Mouse (Mus musculus) testis, postnatal 14 days (tissue): ENCODE results near the gene Gm5728.
"Not testable (repeated sequence)": the region's sequence is repeated elsewhere in the genome, so short reads cannot be mapped to it uniquely, and the experiment has no call there.

Experiments used
- DNase-seq: peaks from one replicate; pipeline ENCODE4 v3.0.0; 2021; ENCODE audit warnings: low spot score

Gm5728 gene

GRCm38 (mm10) chr7:20375310-20375709 is at the start of gene Gm5728:
Gm5728 (minus strand) TSS chr7:20375410.
- not testable (repeated sequence) for DNase-seq

DNA sequence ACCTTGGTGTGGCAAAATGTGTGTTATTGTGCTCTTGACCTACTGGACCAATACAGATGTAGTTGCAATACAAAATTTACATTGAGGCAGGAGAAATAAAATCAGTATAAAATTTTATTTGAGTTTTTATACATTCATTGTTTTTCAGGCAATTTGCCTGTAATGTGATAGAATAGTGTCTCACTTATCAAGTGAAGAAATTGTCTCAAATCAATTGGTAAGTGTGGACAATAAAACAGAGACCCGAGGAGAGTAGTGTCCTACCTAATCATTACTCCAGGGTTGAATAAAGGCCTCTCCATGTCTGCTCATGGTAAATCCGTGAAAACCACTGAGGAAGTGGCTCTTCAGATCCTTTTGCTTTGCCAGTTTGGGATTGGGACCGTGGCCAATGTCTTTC is 42.4 kb upstream of the Gm5728 start, which contains the start of gene Vmn1r100:
TSS of gene Vmn1r100 (plus strand) at position 301 of the 400 bp plus-strand sequence.
- DNase-seq, result not testable (repeated sequence)

DNA sequence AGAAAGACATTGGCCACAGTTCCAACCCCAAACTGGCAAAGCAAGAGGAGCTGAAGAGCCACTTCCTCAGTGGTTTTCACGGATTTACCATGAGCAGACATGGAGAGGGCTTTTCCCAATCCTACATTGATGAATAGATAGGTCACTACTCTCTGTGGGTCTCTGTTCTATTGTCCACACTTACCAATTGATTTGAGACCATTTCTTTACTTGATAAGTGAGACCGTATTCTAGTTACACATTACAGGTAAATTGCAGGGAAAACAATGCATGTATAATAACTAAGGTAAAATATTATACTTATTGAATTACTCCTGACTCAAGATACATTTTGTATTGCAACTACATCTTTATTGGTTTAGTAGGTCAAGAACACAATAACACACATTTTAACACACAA is 41.2 kb downstream of the Gm5728 start, which contains the start of gene Gm4133:
TSS of gene Gm4133 (minus strand) at position 101 of the 400 bp plus-strand sequence.
- not testable (repeated sequence) for DNase-seq
